Mouse (Mus musculus) layer of hippocampus, postnatal 36 days (tissue): ENCODE measurements around the gene Lexm. TPM values are rescaled to one million over a fixed set of nuclear protein-coding genes. Genes with fewer than 3 reads are reported as not detected.

ENCODE experiments used
- total RNA-seq, 2 experiments: library from RNA; stranded (reverse); gene quantifications; 2 replicates each; pipeline ENCODE4 v1.2.3; 2021

Lexm gene
- total RNA-seq, 2 experiments from 2014 or later: not detected

Other genes with a start within 250 kb of the Lexm start
- gene Pcsk9, start 152.9 kb downstream of the Lexm start, total RNA-seq: not detected
- not detected for gene Bsnd, start 125.0 kb downstream of the Lexm start, total RNA-seq
- 10 to 100 TPM; 58.8 to 61.0 TPM for gene Dhcr24, start 56.2 kb downstream of the Lexm start, total RNA-seq
- under 1 TPM; 0.51 to 0.60 TPM for gene Ttc22, start 5.2 kb upstream of the Lexm start, total RNA-seq
- 1 to 10 TPM; 5.3 to 7.1 TPM for gene Pars2, start 33.8 kb upstream of the Lexm start, total RNA-seq
- 10 to 100 TPM; 50.1 to 50.3 TPM for gene Ttc4, start 61.7 kb upstream of the Lexm start, total RNA-seq
- gene Mroh7, start 113.7 kb upstream of the Lexm start, total RNA-seq: 1 to 10 TPM; 2.8 to 2.9 TPM
- gene Fam151a, start 116.6 kb upstream of the Lexm start, total RNA-seq: not detected
- 10 to 100 TPM; 50.8 to 52.0 TPM for gene Acot11, start 187.8 kb upstream of the Lexm start, total RNA-seq